Mouse (Mus musculus): ENCODE data around the gene Mgrn1. TPM values are rescaled to one million over a fixed set of nuclear protein-coding genes. Genes with fewer than 3 reads are reported as not detected.

Mgrn1 gene
- total RNA-seq, 1 experiment from 2014 or later = 85.4 TPM

Other genes starting within 250 kb of the Mgrn1 start
- 5.4 and 9.3 TPM in 2 replicates for gene Vasn, start 246.3 kb upstream of the Mgrn1 start, total RNA-seq (2021)
- gene Dnaja3, start 246.3 kb upstream of the Mgrn1 start, total RNA-seq (2021) = 117 and 125 TPM in 2 replicates
- 36.2 and 39.7 TPM in 2 replicates for gene Coro7, start 206.5 kb upstream of the Mgrn1 start, total RNA-seq (2021)
- gene Nmral1, start 166.9 kb upstream of the Mgrn1 start, total RNA-seq (2021) = 7.0 and 9.1 TPM in 2 replicates
- 105 and 106 TPM in 2 replicates for gene Hmox2, start 159.9 kb upstream of the Mgrn1 start, total RNA-seq (2021)
- 103 and 116 TPM in 2 replicates for gene Cdip1, start 96.0 kb upstream of the Mgrn1 start, total RNA-seq (2021)
- not detected in 2 replicates for gene 4930562C15Rik, start 50.8 kb upstream of the Mgrn1 start, total RNA-seq (2021)
- gene Ubald1, start 5.9 kb upstream of the Mgrn1 start, total RNA-seq (2021) = 41.3 and 44.3 TPM in 2 replicates
- gene Nudt16l1, start 52.5 kb downstream of the Mgrn1 start, total RNA-seq (2021) = 63.9 and 76.9 TPM in 2 replicates
- gene Anks3, start 78.0 kb downstream of the Mgrn1 start, total RNA-seq (2021) = 48.5 and 51.3 TPM in 2 replicates
- not detected in 2 replicates for gene Sept12, start 111.6 kb downstream of the Mgrn1 start, total RNA-seq (2021)
- gene Smim22, start 121.0 kb downstream of the Mgrn1 start, total RNA-seq (2021) = not detected in 2 replicates
- 19.9 and 23.8 TPM in 2 replicates for gene Rogdi, start 127.3 kb downstream of the Mgrn1 start, total RNA-seq (2021)
- gene Glyr1, start 163.6 kb downstream of the Mgrn1 start, total RNA-seq (2021) = 106 and 107 TPM in 2 replicates
- 43.6 and 46.7 TPM in 2 replicates for gene Ubn1, start 163.8 kb downstream of the Mgrn1 start, total RNA-seq (2021)
- 1.5 and 2.2 TPM in 2 replicates for gene Ppl, start 246.2 kb downstream of the Mgrn1 start, total RNA-seq (2021)

Measured in adrenal gland, postnatal 25 days (tissue).